Mouse (Mus musculus): ENCODE data around the gene Gm3633. TPM values are rescaled to one million over a fixed set of nuclear protein-coding genes. Genes with fewer than 3 reads are reported as not detected.
"Not testable (repeated sequence)": the region's sequence is repeated elsewhere in the genome, so short reads cannot be mapped to it uniquely, and the experiment has no call there.

Gene Gm3633
- polyA plus RNA-seq (2014; fragmentation: Nextera tagmentation; extraction: Ambion mirVana), result not detected in 2 replicates

GRCm38 (mm10) chr14:42641817-42642216 lies at the start of gene Gm3633:
TSS of gene Gm3633 (minus strand) at chr14:42641917.
- not testable (repeated sequence) for H3K27ac ChIP-seq (ENCODE audit: low read depth); DNase-seq (ENCODE audit: low spot score); H3K9me3 ChIP-seq (ENCODE audit: control insufficient read depth, low read length); H3K4me3 ChIP-seq (ENCODE audit: low read depth, low read length); H3K4me1 ChIP-seq (replicated peaks; ENCODE audit: control insufficient read depth, insufficient read depth, low read length); ATAC-seq (replicated peaks; ENCODE audit: low FRiP score, low TSS enrichment, low read depth); H3K4me2 ChIP-seq (ENCODE audit: low read length); H3K9ac ChIP-seq (ENCODE audit: low read length); H3K36me3 ChIP-seq (ENCODE audit: control insufficient read depth, insufficient read depth, low read length); H3K27me3 ChIP-seq (replicated peaks; ENCODE audit: control insufficient read depth, insufficient read depth, low read length)
- 100% methylated on average over 1 of the region's 2 CpGs for WGBS

GRCm38 (mm10) chr14:42655638-42656037 lies 13.9 kb upstream of the Gm3633 start, which contains the start of gene Gm10378:
TSS of gene Gm10378 (plus strand) at chr14:42655938.
- not testable (repeated sequence) for H3K36me3 ChIP-seq (ENCODE audit: control insufficient read depth, insufficient read depth, low read length); H3K27me3 ChIP-seq (replicated peaks; ENCODE audit: control insufficient read depth, insufficient read depth, low read length); H3K4me3 ChIP-seq (ENCODE audit: low read depth, low read length); H3K9me3 ChIP-seq (ENCODE audit: control insufficient read depth, low read length); H3K4me2 ChIP-seq (ENCODE audit: low read length); ATAC-seq (replicated peaks; ENCODE audit: low FRiP score, low TSS enrichment, low read depth); H3K9ac ChIP-seq (ENCODE audit: low read length); DNase-seq (ENCODE audit: low spot score); H3K27ac ChIP-seq (ENCODE audit: low read depth); H3K4me1 ChIP-seq (replicated peaks; ENCODE audit: control insufficient read depth, insufficient read depth, low read length)
- no CpG with 5 or more reads among the region's 1 CpGs for WGBS

- H3K27me3 ChIP-seq (replicated peaks; ENCODE audit: control insufficient read depth, insufficient read depth, low read length); H3K9ac ChIP-seq (ENCODE audit: low read length); ATAC-seq (replicated peaks; ENCODE audit: low FRiP score, low TSS enrichment, low read depth); H3K9me3 ChIP-seq (ENCODE audit: control insufficient read depth, low read length); H3K36me3 ChIP-seq (ENCODE audit: control insufficient read depth, insufficient read depth, low read length); H3K4me3 ChIP-seq (ENCODE audit: low read depth, low read length); H3K4me1 ChIP-seq (replicated peaks; ENCODE audit: control insufficient read depth, insufficient read depth, low read length); DNase-seq (ENCODE audit: low spot score); H3K27ac ChIP-seq (ENCODE audit: low read depth); H3K4me2 ChIP-seq (ENCODE audit: low read length): not testable (repeated sequence)
- no CpG with 5 or more reads among the region's 3 CpGs for WGBS
Observed at GRCm38 (mm10) chr14:42599782-42600181, 41.9 kb downstream of the Gm3633 start, which contains the start of gene Gm17124. TSS of gene Gm17124 (minus strand) at chr14:42599882.

Small RNA genes lying within 50 kb of the gene (microRNA-seq; reads per million reads assigned to microRNA genes)
- not detected for gene Gm23620
- not detected for gene Gm25228

Other genes with a start within 250 kb of the Gm3633 start
- gene Gm8005, start 202.2 kb downstream of the Gm3633 start, polyA plus RNA-seq (2014; fragmentation: Nextera tagmentation; extraction: Ambion mirVana), result not detected in 2 replicates
- gene Gm8011, start 178.0 kb downstream of the Gm3633 start, polyA plus RNA-seq (2014; fragmentation: Nextera tagmentation; extraction: Ambion mirVana), result not detected in 2 replicates
- not detected in 2 replicates for gene Gm8020, start 139.6 kb downstream of the Gm3633 start, polyA plus RNA-seq (2014; fragmentation: Nextera tagmentation; extraction: Ambion mirVana)
- gene Gm8024, start 117.6 kb downstream of the Gm3633 start, polyA plus RNA-seq (2014; fragmentation: Nextera tagmentation; extraction: Ambion mirVana), result not detected in 2 replicates
- gene Gm17124, start 42.0 kb downstream of the Gm3633 start, polyA plus RNA-seq (2014; fragmentation: Nextera tagmentation; extraction: Ambion mirVana), result not detected in 2 replicates
- not detected in 2 replicates for gene Gm10378, start 14.0 kb upstream of the Gm3633 start, polyA plus RNA-seq (2014; fragmentation: Nextera tagmentation; extraction: Ambion mirVana)
- gene Gm3015, start 126.9 kb upstream of the Gm3633 start, polyA plus RNA-seq (2014; fragmentation: Nextera tagmentation; extraction: Ambion mirVana), result not detected in 2 replicates
- not detected in 2 replicates for gene Gm10377, start 156.1 kb upstream of the Gm3633 start, polyA plus RNA-seq (2014; fragmentation: Nextera tagmentation; extraction: Ambion mirVana)
- not detected in 2 replicates for gene Gm21977, start 211.6 kb upstream of the Gm3633 start, polyA plus RNA-seq (2014; fragmentation: Nextera tagmentation; extraction: Ambion mirVana)

Measured in intestine, embryonic 14.5 days (tissue).